Mouse (Mus musculus) mesoderm, embryonic 11.5 days (tissue): ENCODE data around the gene Cenpu.
"Not testable (repeated sequence)": the region's sequence is repeated elsewhere in the genome, so short reads cannot be mapped to it uniquely, and the experiment has no call there.

ENCODE experiments used
- DNase-seq: peaks from one replicate; pipeline ENCODE4 v3.0.0-alpha.2; 2012; ENCODE audit warnings: low read depth, low spot score

The Cenpu gene

DNA sequence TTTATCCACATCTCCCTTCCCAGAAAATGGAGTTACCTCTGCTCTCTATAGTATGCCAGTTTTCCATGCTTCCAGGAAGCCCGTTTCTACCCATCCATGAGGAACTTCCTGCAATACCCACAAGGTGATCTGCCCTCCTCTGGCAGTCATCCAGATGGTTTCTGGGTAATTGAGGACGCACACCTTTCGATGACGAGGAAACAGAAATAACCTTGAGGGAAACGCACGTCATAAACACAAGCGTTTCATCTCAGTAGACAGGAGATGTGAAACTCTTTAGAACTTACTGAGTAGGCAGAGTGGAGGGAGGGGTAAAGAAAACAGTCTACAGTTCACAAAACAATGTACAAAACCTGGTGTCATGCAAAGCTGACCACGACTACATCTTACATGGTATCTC, 1.8 kb upstream of the Cenpu start:
- DNase-seq = no peak

DNA sequence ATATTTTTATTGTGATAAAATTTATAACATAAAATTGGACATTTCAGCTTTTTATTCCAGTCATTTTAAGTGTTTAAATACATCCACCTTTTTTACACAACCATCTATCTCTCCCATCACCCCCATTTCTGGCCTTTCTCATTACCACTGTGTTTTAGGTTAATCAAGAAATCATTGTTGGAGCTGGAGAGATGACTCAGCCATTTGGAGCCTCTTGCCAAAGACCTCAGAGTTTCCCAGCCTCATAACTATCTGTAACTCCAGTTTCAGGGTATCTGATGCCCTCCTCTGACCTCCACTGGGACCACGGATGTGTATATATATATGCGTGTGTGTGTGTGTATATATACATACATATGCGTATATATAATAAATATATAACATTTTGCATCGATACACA, 799 bp upstream of the Cenpu start:
- DNase-seq = no peak

DNA sequence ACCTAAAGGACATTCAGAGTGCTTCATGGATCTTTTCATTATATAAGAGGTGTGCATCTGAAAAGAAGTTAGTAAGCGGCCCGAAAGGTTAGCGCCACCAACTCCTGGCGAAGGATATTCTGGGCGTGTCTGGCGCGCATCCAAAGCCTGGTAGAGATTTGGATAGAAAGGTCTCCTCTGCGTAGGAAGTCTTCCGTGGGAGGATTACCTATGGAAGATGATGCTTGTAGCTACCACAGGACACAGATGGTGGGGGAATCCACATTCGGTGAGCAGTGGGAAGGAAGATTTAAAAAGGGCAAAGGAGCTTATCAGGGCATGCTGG, 575 bp downstream of the Cenpu start:
- no peak for DNase-seq

- no peak for DNase-seq
Observed at GRCm38 (mm10) chr8:46559428-46559827, 7.6 kb downstream of the Cenpu start.

DNA sequence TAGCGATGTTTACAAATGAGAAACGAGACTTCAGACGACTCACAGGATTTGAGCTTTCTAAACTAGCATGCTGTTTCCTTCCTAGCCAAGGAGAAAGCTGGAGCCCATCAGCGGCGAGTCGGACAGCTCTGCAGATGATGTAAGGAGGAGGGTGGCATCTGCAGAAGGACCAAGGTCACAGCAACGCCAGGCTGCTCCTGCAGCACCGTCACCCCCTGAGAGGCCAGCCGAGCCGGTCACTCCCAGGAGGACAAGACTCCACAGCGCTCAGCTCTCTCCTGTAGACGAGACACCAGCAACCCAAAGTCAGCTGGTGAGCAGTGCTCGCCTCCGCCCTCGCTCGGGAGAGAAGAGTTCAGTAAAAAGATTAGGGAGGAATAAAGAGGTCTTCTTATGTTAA, 10.5 kb downstream of the Cenpu start:
- no peak for DNase-seq

- no peak for DNase-seq
Observed at GRCm38 (mm10) chr8:46566914-46567529, 15.2 kb downstream of the Cenpu start.

GRCm38 (mm10) chr8:46567946-46568345, 16.1 kb downstream of the Cenpu start:
- DNase-seq = no peak

DNA sequence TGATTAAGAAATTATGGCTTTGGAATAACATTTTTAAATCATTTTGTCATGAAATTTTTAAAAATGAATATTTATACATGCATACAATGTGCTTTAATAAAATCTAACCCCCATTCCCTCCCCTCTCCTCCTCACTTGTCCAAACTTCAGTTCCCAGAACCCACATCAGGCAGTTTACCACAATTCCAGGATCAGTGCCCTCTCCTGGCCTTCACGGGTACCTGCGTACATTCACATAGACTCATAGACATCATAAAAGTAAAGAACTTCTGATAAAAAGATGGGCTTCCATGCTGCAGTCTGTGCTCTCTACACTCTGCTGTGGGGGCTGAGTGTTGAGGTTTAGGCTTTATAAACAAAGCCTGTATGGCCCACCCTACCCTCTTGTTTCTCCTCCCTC, 17.1 kb downstream of the Cenpu start:
- DNase-seq = no peak

DNA sequence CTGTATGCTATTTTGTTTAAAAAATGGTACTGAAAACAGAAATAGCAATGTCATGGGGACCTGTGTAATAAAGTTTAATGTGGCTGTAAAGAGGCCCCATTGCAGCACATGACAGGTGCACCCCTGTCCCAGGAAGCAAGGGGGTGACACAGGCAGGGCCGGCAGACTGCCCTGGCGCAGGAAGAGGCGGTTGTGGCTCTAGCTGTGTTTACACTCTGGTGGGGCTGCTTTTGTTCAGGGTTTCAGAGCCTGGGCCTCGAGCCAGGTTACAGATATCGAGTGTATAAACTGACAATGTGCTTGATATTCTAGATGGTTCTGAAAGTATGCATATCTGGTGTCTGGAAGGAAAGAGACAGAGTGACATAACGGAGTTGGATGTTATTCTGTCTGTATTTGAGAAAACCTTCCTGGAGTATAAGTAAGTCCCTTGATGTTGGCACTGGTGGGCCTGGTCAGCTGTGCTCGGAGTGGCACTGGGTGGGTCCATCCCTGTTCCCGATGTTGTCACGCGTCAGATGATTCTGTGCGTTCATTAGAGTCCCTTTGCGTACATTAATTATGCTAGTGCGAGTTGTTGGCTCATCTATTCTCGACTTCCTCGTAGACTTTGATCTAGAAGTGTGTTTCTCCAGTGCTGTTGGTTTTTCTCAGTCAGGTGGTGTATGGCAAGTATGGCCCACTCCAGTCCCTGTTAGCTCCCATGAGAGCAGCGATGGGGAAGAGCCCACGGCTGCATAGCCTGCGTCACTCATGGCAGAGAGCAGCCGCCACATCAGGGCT, 18.0 kb downstream of the Cenpu start:
- DNase-seq = no peak

DNA sequence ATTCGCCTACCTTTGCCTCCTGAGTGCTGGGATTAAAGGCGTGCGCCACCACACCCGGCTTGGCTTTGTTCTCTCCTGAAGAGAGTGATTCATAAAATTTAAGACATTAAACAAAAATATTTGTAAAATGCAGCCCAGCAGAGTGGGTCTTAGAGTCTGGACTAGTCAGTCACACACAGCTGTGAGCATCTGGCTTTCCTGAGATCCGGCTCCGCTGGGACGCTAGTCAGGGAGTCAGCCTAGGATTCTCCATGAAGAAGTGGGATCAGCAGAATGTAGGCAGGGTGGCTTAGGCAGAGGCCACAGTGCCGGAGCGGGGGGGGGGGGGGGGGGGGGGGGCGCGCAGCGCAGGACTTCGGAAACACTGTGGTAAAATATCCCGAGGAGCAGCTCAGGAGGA, 18.8 kb downstream of the Cenpu start:
- no peak for DNase-seq

DNA sequence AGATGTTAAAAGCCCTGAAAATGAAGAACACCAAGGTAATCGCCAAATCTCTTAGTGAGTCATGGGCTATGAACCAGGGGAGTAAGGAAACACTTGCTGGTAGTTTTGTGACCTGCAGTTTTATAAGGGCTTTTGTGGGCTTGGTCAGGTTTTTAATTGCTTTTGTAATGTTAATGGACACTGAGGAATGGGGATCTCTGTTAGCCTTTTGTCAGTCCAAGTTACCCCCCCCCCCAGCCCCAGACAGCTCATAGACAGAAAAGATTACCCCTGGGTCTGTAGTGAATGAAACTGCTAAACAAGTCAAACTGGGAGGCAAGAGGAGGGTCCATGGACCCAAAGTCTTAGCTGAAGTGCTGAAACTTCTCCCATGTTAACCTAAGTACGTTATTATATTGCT, 21.6 kb downstream of the Cenpu start:
- no peak for DNase-seq

GRCm38 (mm10) chr8:46573964-46574363, 22.1 kb downstream of the Cenpu start:
- no peak for DNase-seq

DNA sequence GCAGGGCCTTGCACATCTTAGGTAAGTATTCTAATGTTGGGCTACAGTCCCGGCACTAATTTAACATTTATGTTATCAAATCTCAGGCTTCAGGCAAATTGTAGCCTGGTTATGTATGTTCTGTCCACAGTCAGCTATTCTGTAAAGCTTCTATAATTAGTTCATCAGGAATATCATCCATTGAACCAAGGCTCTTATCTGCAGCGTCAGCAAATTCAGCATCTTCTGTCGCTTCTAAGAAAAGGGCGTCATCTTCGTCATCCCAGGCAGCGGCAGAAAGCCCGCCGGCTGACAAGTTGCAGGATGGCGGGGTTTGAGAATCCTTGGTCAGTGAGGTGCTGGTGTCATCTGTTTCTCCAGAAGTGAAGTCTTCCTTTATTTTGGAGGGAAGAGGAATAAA, 27.0 kb downstream of the Cenpu start:
- DNase-seq = no peak

GRCm38 (mm10) chr8:46584328-46584727, 32.5 kb downstream of the Cenpu start:
- DNase-seq = not testable (repeated sequence)

DNA sequence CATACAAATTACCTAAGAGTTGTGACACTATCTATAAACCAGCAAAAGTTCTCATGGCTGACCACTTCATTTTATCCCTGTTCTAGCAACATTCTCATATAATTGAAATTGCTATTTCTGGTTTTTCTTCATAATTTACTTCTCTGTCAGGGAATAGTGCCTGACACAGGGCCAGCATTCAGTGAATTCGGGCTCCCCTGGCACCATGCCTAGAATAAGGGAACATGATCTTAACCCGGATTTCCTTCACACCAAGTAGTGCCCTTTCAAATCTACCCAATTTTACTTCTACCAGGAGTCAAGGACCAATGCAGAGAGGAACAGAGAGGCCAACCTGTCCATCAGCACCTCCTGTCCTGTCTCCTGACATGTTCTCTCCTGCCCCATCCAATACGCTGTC, 33.7 kb downstream of the Cenpu start:
- no peak for DNase-seq

GRCm38 (mm10) chr8:46587911-46588310, 36.1 kb downstream of the Cenpu start:
- no peak for DNase-seq

DNA sequence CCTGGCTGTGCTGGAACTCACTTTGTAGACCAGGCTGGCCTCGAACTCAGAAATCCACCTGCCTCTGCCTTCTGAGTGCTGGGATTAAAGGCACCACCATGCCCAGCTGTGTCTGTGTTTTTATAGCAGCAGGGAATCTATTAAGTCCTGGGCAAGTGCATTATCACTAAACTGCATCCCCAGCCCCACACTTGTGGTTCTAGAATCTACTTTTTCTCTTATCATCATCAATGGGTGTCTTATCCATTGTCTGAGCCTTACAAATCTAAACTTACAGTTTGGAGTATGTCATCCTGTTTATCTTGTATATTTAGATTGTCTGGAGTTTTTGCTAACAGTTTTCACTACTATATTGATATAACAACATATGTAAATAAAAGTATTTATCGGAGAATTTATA, 36.8 kb downstream of the Cenpu start:
- no peak for DNase-seq

DNA sequence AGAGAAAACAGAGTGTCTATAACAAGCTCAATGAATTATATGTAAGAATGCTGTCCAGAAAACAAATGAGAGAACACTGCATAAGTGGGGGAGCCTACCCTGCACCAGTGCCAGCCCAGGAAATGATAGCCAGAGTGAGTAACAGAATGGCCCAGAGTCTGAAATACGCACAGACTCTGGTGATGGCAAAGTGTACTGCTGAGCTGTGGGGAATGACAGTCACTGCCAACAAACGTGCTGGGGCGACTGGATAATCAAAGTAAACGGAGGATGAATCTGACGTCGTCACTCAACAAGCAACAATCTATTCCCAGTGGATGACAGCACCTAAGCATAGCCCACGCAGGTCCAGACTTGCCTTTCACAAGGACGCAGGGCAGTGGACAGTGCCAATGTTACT, 41.2 kb downstream of the Cenpu start:
- no peak for DNase-seq

- DNase-seq = no peak
Observed at GRCm38 (mm10) chr8:46593772-46594171, 41.9 kb downstream of the Cenpu start.

DNA sequence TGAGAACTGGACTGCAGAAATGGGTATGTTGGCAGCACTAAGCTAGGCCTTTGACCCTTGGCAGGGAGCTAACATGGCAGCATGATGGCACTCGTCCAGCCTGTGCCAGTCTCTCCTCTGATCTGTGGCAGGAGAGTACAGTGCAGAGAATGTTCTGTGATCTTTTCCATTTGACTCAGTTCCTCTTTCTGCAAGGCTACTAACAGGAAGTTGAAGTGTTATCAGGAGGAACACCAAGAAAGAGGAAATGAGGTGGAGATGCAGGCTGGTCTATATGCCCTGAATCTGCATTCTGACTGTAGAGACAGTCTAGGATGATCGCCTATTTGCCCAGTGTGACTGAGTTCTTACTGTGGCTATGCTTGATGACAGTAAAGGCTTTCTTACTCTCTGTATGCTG, 43.8 kb downstream of the Cenpu start:
- DNase-seq = no peak

GRCm38 (mm10) chr8:46596530-46596929, 44.7 kb downstream of the Cenpu start:
- no peak for DNase-seq

DNA sequence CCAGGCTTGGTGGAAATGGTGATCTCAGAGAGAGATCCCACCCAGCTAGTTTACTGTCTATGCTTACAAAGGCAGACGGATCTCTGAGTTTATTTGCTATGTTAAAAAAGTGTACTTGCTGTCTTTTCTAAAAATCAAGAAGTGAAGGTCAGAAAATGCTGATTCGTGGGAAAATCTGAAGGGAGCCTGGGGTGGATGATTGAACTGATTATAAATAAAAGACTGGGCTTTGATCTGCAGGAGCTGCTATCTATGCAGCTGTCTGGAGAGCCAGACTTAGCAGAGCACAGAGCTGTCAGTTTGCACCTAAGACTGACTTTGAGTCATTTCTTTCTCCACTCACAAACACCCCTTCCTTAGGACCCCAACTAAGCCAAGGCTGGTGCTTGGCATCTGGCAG, 45.6 kb downstream of the Cenpu start:
- no peak for DNase-seq

- no peak for DNase-seq
Observed at GRCm38 (mm10) chr8:46598114-46598513, 46.3 kb downstream of the Cenpu start.

DNA sequence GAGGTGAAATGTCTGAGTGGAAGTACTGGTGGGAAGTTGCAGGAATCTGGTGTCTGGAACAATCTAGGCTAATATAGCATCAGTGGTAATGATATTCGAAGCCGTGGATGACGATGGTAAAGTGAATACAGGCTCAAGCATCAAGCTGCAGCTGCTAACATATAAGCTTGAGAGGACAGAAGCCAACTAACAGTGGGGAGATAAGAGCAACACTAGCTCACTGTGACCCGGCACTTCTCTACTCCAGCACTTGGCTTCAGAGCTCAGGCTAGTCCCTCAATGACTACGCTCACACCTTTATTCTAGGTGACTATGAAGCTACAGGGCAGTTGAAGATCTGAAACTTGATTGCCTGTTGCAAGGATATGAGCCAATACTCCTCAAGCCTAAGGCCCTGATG, 46.9 kb downstream of the Cenpu start:
- no peak for DNase-seq
